Mouse (Mus musculus) embryo, embryonic 11.5 days (tissue): ENCODE measurements around the gene Gm438.
"Not testable (repeated sequence)": the region's sequence is repeated elsewhere in the genome, so short reads cannot be mapped to it uniquely, and the experiment has no call there.

Experiments
- DNase-seq: peaks from one replicate; pipeline ENCODE4 v3.0.0-alpha.2; 2012; ENCODE audit warnings: low read depth, low spot score

The Gm438 gene

GRCm38 (mm10) chr4:144786483-144786882 is at the start of gene Gm438:
Gm438 (minus strand) TSS chr4:144786583.
- no peak for DNase-seq

- no peak for DNase-seq
Measured at GRCm38 (mm10) chr4:144824706-144825105, 38.3 kb upstream of the Gm438 start.

- DNase-seq: no peak
Measured at GRCm38 (mm10) chr4:144823996-144824395, 37.6 kb upstream of the Gm438 start.

GRCm38 (mm10) chr4:144807135-144807534 is 20.8 kb upstream of the Gm438 start:
- DNase-seq: not testable (repeated sequence)

GRCm38 (mm10) chr4:144803633-144804032 is 17.2 kb upstream of the Gm438 start:
- no peak for DNase-seq

- no peak for DNase-seq
Measured at GRCm38 (mm10) chr4:144790141-144790540, 3.8 kb upstream of the Gm438 start.

- no peak for DNase-seq
Measured at GRCm38 (mm10) chr4:144782476-144783197, 3.7 kb downstream of the Gm438 start.

GRCm38 (mm10) chr4:144765722-144766121 is 20.7 kb downstream of the Gm438 start:
- no peak for DNase-seq

GRCm38 (mm10) chr4:144749139-144749538 is 37.2 kb downstream of the Gm438 start:
- no peak for DNase-seq
